Mouse (Mus musculus) thymus, adult 2 months (tissue): ENCODE measurements around the gene Nkiras1.

Source experiments
- CTCF ChIP-seq: fragments of 200-500 bp; IDR thresholded peaks from 2 replicates; pipeline ENCODE4 v1.5.1; 2012; ENCODE audit warnings: mild to moderate bottlenecking, control low read depth, low read length, moderate library complexity, borderline replicate concordance; ENCODE audit not compliant: control insufficient read depth, poor library complexity, insufficient read depth; ENCODE audit errors: extremely low read depth
- POLR2A ChIP-seq: fragments of 200-500 bp; IDR thresholded peaks from 2 replicates; pipeline ENCODE4 v1.6.1; 2012; ENCODE audit warnings: mild to moderate bottlenecking, low read length, control low read depth, moderate library complexity; ENCODE audit not compliant: control insufficient read depth, poor library complexity, insufficient read depth; ENCODE audit errors: extremely low read depth

GRCm38 (mm10) chr14:18304165-18304564, 33.2 kb downstream of the Nkiras1 start:
- TF ChIP-seq CTCF (no peak), POLR2A (no peak)
